Mouse (Mus musculus) frontal cortex, adult (tissue): ENCODE data around the gene 1700040F15Rik.
"Not testable (repeated sequence)": the region's sequence is repeated elsewhere in the genome, so short reads cannot be mapped to it uniquely, and the experiment has no call there.

Source experiments
- ATAC-seq: cut with Nextera tagmentation; 2 replicates; pipeline ENCODE4 v1.9.2; 2017; ENCODE audit warnings: mild to moderate bottlenecking, moderate library complexity, mixed read lengths; ENCODE audit not compliant: low TSS enrichment

Gene 1700040F15Rik

GRCm38 (mm10) chrY:61101947-61102346, at the start of gene 1700040F15Rik:
Gene 1700040F15Rik (plus strand): TSS chrY:61102247.
- ATAC-seq = not testable (repeated sequence)
